Mouse (Mus musculus) midbrain, embryonic 16.5 days (tissue): ENCODE results near the gene Mark3. TPM values are rescaled to one million over a fixed set of nuclear protein-coding genes. Genes with fewer than 3 reads are reported as not detected.

Experiments
- ATAC-seq: fragments of 200-750 bp; cut with Nextera tagmentation; 2 replicates; pipeline ENCODE4 v1.8.0; 2017; ENCODE audit warnings: moderate TSS enrichment
- H3K27ac ChIP-seq: fragments of 300-500 bp; sonication (generic); 2 replicates; pipeline ENCODE4 v1.5.1; 2014; ENCODE audit warnings: mild to moderate bottlenecking, low read length, mixed read lengths
- H3K27me3 ChIP-seq: fragments of 300-500 bp; sonication (generic); 2 replicates; pipeline ENCODE4 v1.6.1; 2014; ENCODE audit warnings: low read depth, low read length, mixed read lengths; ENCODE audit not compliant: control insufficient read depth, insufficient read depth
- H3K36me3 ChIP-seq: fragments of 300-500 bp; sonication (generic); 2 replicates; pipeline ENCODE4 v1.6.1; 2014; ENCODE audit warnings: mild to moderate bottlenecking, low read length, moderate library complexity, mixed read lengths; ENCODE audit not compliant: control insufficient read depth, insufficient read depth
- H3K4me1 ChIP-seq: fragments of 300-500 bp; sonication (generic); 2 replicates; pipeline ENCODE4 v1.6.1; 2014; ENCODE audit warnings: mild to moderate bottlenecking, low read length, mixed read lengths; ENCODE audit not compliant: control insufficient read depth, insufficient read depth
- H3K4me2 ChIP-seq: fragments of 300-500 bp; sonication (generic); 2 replicates; pipeline ENCODE4 v1.6.1; 2014; ENCODE audit warnings: mild to moderate bottlenecking, low read length, mixed read lengths
- H3K4me3 ChIP-seq: fragments of 300-500 bp; sonication (generic); 2 replicates; pipeline ENCODE4 v1.5.1; 2014; ENCODE audit warnings: low read depth, mild to moderate bottlenecking, low read length, moderate library complexity, mixed read lengths
- H3K9ac ChIP-seq: fragments of 300-500 bp; sonication (generic); 2 replicates; pipeline ENCODE4 v1.6.1; 2014; ENCODE audit warnings: low read depth, low read length, mixed read lengths
- H3K9me3 ChIP-seq: fragments of 300-500 bp; sonication (generic); replicated peaks from 2 replicates; pipeline ENCODE4 v1.6.1; 2014; ENCODE audit warnings: mild to moderate bottlenecking, low read length, mixed read lengths; ENCODE audit not compliant: control insufficient read depth, poor library complexity, severe bottlenecking
- WGBS: fragments of 180-500 bp; shearing (Covaris S2); extraction: QIAGEN DNeasy Blood & Tissue Kit; methylation state at CpG from one replicate; pipeline ENCODE4 v1.1.7; 2014; 5-methylcytosine and 5-hydroxymethylcytosine counted together
- polyA plus RNA-seq: library from polyadenylated mRNA; unstranded; fragments of >200 nt; fragmentation: Nextera tagmentation; extraction: Ambion mirVana; gene quantifications from 2 replicates; pipeline ENCODE4 v1.2.1, GENCODE M21; 2015

The Mark3 gene
- polyA plus RNA-seq, 1 experiment from 2014 or later, result 45.5 TPM

DNA sequence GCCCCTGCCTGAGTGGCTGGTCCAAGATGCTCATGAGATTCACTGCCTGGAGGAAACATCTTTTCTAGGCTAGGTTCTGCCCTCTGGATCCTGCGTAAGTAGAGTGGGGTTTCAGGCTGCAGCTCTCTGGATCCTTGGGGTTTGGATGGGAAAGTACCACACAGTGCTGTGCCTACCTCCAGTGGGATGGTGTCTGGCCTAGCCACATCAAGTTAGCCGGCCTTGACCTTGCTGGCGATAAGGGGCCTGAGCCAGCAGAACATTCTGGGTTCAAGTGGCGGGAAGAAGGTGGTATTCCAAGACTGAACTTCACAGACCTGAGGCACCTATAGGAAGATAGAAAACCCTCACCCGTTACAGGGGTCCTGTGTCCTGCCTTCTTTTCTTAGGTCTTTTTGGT is 93.1 kb downstream of the Mark3 start:
- 94% methylated on average over 5 of the region's 5 CpGs for WGBS
- Histone ChIP-seq H3K9ac (no peak overlapping the region), H3K4me3 (no peak overlapping the region), H3K4me2 (no peak overlapping the region), H3K36me3 (no peaks in the 10 kb centered on the region), H3K4me1 (peaks cover 22% of the 10 kb centered on the region), H3K27me3 (no peaks in the 10 kb centered on the region), H3K27ac (no peak overlapping the region; the same call in 1 of the 2 replicates), H3K9me3 (no peaks in the 10 kb centered on the region)
- no peak for ATAC-seq

GRCm38 (mm10) chr12:111668457-111668912 is 94.2 kb downstream of the Mark3 start:
- Histone ChIP-seq H3K27ac (peak overlapping the region; percentile 81), H3K36me3 (no peaks in the 10 kb centered on the region), H3K27me3 (no peaks in the 10 kb centered on the region), H3K9ac (peak overlapping the region; percentile 48), H3K9me3 (no peaks in the 10 kb centered on the region), H3K4me3 (peak overlapping the region; percentile 95; the same call in 1 of the 2 replicates), H3K4me2 (peak overlapping the region; percentile 83), H3K4me1 (peaks cover 29% of the 10 kb centered on the region)
- ATAC-seq, result peak; percentile 33; the same call in 1 of the 2 replicates
- 2% methylated on average over 8 of the region's 8 CpGs for WGBS

GRCm38 (mm10) chr12:111669000-111669788 is 94.9 kb downstream of the Mark3 start:
- H3K4me1 ChIP-seq, result peaks cover 29% of the 10 kb centered on the region
- H3K4me3 ChIP-seq, result peak overlapping the region; percentile 95
- H3K9ac ChIP-seq, result peak overlapping the region; percentile 99
- H3K36me3 ChIP-seq, result no peaks in the 10 kb centered on the region
- H3K27ac ChIP-seq, result peak overlapping the region; percentile 81
- no peaks in the 10 kb centered on the region for H3K27me3 ChIP-seq
- H3K4me2 ChIP-seq, result peak overlapping the region; percentile 83
- ATAC-seq, result no peak
- 44% methylated on average over 23 of the region's 23 CpGs for WGBS
- no peaks in the 10 kb centered on the region for H3K9me3 ChIP-seq

GRCm38 (mm10) chr12:111669961-111670360 is 95.6 kb downstream of the Mark3 start:
- H3K36me3 ChIP-seq, result no peaks in the 10 kb centered on the region
- H3K4me2 ChIP-seq, result peak overlapping the region; percentile 83
- H3K9ac ChIP-seq, result peak overlapping the region; percentile 99
- 32% methylated on average over 8 of the region's 8 CpGs for WGBS
- no peak overlapping the region for H3K27ac ChIP-seq
- no peaks in the 10 kb centered on the region for H3K9me3 ChIP-seq
- ATAC-seq, result no peak
- H3K4me3 ChIP-seq, result peak overlapping the region; percentile 95
- H3K4me1 ChIP-seq, result peaks cover 29% of the 10 kb centered on the region
- H3K27me3 ChIP-seq, result no peaks in the 10 kb centered on the region

- no peak for ATAC-seq
- H3K4me2 ChIP-seq, result peak overlapping the region; percentile 83
- H3K9ac ChIP-seq, result peak overlapping the region; percentile 99
- H3K27me3 ChIP-seq, result no peaks in the 10 kb centered on the region
- H3K36me3 ChIP-seq, result no peaks in the 10 kb centered on the region
- H3K4me1 ChIP-seq, result peaks cover 29% of the 10 kb centered on the region
- WGBS, result 1% methylated on average over 25 of the region's 29 CpGs
- H3K27ac ChIP-seq, result peak overlapping the region; percentile 95
- H3K4me3 ChIP-seq, result peak overlapping the region; percentile 95
- no peaks in the 10 kb centered on the region for H3K9me3 ChIP-seq
Observed at GRCm38 (mm10) chr12:111670371-111670971, 96.1 kb downstream of the Mark3 start.

DNA sequence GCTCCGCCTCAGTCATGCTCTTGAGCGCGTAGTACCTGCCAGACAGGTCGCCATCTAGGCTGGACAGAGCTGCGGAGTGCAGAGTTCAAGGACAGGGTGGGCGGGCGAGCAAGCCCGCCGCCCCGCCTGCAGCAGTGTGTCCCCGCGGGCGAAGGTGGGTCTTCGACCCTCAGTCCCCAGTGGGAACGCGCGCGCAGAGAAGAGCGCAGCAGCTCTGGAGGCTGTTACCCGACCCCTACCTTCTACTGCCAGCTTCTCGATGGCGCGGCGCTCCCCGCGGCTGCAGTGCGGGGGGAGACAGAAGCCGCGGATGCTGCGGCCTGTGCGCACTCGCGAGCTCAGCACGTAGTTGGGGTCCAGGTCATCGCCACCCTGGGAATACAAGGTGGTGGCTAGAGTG is 96.7 kb downstream of the Mark3 start:
- H3K36me3 ChIP-seq, result no peaks in the 10 kb centered on the region
- no peaks in the 10 kb centered on the region for H3K9me3 ChIP-seq
- peak overlapping the region; percentile 99 for H3K9ac ChIP-seq
- no peaks in the 10 kb centered on the region for H3K27me3 ChIP-seq
- peak overlapping the region; percentile 95 for H3K4me3 ChIP-seq
- H3K4me2 ChIP-seq, result peak overlapping the region; percentile 83
- ATAC-seq, result peak; percentile 3; the same call in 1 of the 2 replicates
- H3K27ac ChIP-seq, result peak overlapping the region; percentile 95
- under 1% methylated on average over 35 of the region's 35 CpGs for WGBS
- H3K4me1 ChIP-seq, result peaks cover 29% of the 10 kb centered on the region

DNA sequence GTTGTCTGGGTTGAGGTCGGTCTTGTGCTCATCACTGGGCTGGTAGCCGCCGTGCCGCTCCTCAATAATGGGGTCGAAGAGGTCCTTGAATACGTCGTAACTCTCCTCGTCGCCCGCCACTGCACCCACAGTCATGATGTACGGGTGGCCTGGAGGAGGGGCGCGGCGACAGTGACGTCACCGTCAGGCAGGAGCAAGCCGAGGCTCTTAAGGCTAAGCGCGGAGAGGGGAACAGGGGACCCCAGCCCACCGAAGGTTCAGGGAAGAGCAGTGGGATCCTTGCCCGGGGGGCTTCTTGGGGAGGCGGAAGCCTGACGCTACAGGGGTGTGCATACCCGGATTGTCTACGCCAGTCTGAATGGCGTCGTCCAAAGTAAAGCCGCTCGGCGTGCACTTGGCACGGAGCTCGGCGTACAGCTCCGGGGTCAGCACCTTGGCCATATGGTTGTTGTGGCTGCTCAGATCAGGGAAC is 97.1 kb downstream of the Mark3 start:
- peak overlapping the region; percentile 99 for H3K9ac ChIP-seq
- peak overlapping the region; percentile 95 for H3K4me3 ChIP-seq
- peaks cover 29% of the 10 kb centered on the region for H3K4me1 ChIP-seq
- H3K27me3 ChIP-seq, result no peaks in the 10 kb centered on the region
- peak overlapping the region; percentile 95 for H3K27ac ChIP-seq
- WGBS, result 0% methylated on average over 34 of the region's 34 CpGs
- H3K9me3 ChIP-seq, result no peaks in the 10 kb centered on the region
- H3K4me2 ChIP-seq, result peak overlapping the region; percentile 83
- H3K36me3 ChIP-seq, result no peaks in the 10 kb centered on the region
- ATAC-seq, result peak; percentile 71

DNA sequence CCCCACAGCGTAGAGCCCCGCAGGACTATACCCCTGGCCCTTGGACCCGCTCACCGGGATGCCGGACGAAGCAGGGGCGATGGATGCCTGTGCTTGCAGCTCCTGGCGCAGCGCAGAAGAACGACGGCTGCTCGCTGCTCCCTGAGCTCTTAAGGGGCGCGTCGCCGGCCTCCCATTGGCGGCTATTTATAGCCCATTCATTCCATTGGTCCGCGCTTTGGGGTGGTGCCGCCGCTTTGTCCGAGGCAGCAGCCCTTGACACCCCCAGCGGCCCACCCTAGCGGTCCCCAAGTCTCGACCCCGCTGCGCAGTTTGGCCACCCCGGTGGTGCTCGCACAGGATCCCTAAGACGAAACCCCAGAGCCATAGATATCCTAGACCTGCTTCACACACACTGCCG is 97.9 kb downstream of the Mark3 start, which contains the start of gene Ckb:
TSS of gene Ckb (minus strand) at position 163 of the 400 bp plus-strand sequence.
- ATAC-seq, result peak; percentile 90
- no peaks in the 10 kb centered on the region for H3K27me3 ChIP-seq
- peak within 1 kb of the TSS; percentile 99 for H3K9ac ChIP-seq
- peak within 1 kb of the TSS; percentile 95 for H3K4me3 ChIP-seq
- H3K4me2 ChIP-seq, result peak within 1 kb of the TSS; percentile 83
- H3K36me3 ChIP-seq, result no peaks in the 10 kb centered on the region
- peaks cover 31% of the 10 kb centered on the region for H3K4me1 ChIP-seq
- WGBS, result under 1% methylated on average over 31 of the region's 31 CpGs
- H3K9me3 ChIP-seq, result no peaks in the 10 kb centered on the region
- peak within 1 kb of the TSS; percentile 95 for H3K27ac ChIP-seq
